Mouse (Mus musculus): ENCODE results near the gene Kcnk1.

The Kcnk1 gene

DNA sequence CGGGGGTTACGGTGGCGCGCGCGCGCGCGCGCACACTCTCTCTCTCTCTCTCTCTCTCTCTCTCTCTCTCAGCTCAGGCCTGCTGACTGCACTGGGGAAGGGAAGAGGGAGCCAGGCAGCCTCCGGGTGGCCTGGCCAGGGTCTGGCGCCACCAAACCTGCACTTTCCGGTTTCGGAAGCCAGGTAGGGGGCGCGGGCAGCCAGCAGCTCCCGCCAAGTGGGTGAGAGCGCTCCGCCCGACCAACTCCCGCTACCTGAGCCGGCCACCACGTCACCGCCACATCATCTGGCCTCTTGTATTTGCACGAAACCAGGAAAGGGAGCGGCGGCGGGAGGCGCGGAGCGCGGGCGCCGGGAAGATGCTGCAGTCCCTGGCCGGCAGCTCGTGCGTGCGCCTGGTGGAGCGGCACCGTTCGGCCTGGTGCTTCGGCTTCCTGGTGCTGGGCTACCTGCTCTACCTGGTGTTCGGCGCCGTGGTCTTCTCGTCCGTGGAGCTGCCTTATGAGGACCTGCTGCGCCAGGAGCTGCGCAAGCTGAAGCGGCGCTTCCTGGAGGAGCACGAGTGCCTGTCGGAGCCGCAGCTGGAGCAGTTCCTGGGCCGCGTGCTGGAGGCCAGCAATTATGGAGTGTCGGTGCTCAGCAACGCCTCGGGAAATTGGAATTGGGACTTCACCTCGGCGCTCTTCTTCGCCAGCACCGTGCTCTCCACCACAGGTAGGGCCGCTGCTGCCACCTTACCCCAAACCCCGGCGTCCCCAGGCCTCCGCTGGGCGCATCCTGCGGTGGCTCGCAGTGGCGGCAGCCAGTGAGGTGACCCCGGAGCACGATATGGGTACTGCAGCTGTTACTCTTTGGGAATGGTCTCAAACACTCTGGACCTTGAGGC is at the start of gene Kcnk1:
TSS of gene Kcnk1 (plus strand) at position 70 of the 886 bp plus-strand sequence.
- no peak for DNase-seq (ENCODE audit: low read depth, low spot score)

DNA sequence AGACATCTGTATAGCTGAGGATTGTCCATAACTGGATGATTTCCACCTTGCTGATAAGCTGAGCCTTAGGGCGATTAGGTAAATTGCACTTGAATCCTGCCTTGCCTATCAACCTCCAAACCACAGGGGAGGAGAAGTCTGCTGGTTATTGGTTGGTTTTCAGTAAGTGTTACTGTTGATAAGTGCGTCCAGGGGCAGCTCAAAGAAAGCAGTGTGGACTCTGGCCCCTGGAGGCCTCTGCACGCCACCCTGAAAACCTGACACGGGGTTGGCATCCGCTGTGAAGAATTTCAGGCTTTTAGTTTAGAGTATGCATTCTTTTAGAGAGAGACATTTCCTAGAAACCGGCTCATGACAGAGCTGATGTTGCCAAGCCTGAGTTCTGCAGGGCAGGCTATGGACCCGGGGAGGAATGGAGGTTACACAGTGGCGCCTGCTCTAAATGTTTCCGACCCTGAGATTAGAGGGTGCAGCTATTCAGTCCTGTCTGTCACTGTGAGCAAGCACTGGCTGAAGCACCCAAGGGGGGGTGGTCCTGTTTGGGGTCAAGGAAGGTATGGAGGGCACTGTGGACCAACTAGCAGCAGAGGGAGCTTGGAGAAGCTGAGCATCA is 46.2 kb upstream of the Kcnk1 start:
- no peak for DNase-seq (ENCODE audit: low read depth, low spot score)

DNA sequence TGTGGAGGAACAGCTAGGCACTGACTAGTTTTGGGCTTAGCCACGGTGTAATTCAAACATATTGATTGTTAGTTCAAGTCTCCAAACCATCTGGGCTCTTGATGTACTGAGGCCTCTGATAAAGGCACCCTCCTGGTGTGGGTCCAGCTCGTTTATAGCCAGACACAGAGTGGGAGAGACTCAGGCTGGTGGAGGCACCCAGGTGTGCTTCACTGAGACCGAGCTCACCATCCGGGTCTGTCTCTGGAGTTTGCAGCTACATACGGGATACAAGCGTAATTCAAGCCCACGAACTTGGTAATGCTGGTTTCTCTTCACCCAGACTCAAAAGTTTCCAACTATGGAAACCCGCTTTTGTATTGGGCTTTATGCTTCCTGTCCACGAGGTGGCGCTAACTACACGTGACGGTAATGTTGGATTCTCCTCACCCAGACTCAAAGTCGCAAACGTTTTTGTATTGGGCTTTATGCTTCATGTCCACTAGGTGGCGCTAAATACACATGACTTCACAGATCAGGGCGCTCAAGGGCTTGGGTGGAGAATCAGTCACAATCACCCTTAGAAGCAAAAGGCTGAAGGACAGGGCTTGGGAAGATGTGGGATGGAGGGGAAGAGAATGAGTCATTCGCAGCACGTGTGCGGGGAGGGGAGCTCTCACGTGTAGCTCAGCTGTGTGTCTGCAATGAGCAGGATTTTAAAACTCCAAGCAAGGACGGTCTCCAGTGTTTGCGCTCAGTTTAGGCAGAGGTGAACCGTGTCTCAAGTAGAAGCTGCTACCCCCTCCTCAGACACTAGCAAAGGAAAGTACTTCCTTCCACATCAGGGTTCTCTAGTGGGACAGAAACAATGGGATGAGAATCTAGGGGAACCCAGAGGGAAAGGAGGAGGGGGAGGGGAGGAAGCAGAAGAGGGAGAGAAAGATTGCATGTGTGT is 44.7 kb upstream of the Kcnk1 start:
- DNase-seq (ENCODE audit: low read depth, low spot score) = peak; percentile 49

DNA sequence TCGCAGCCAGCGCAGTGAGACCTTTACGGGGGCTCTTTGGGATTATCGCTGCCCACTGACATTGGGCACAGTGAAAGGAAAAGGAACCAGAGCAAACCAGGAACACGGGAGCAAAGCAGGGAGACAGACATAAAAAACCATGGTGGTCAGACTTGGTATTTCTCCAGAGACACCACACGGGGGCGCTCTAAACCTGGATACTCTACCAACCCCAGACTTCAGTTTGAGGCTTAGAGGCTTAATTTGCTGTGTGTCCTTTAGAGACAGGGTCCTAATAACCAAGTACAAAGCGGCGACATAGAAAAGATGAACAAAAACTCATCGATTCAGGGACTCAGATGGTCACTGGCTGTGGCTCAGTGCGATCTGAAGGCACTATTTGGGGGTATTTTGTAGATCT is 39.3 kb upstream of the Kcnk1 start:
- no peak for DNase-seq (ENCODE audit: low read depth, low spot score)

DNA sequence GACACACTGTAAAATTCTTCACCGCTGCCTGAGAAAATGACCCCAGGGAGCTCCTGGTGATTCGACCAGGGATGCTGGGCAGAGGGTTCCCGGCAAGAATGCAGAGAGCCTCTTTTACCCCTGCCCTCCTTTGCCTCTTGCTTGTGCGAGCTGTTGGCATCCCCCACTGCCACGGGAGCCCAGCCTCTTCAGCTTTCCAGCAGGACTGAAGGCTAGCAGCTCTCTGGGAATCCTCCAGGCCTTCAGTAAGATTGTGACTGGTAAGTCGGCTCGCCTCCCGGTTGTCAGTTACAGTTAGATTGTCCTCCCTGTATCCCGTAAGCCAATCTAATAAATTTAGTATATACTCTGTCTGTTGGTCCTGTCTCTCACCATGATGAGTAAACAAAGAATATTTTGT is 38.2 kb upstream of the Kcnk1 start:
- DNase-seq (ENCODE audit: low read depth, low spot score) = no peak

DNA sequence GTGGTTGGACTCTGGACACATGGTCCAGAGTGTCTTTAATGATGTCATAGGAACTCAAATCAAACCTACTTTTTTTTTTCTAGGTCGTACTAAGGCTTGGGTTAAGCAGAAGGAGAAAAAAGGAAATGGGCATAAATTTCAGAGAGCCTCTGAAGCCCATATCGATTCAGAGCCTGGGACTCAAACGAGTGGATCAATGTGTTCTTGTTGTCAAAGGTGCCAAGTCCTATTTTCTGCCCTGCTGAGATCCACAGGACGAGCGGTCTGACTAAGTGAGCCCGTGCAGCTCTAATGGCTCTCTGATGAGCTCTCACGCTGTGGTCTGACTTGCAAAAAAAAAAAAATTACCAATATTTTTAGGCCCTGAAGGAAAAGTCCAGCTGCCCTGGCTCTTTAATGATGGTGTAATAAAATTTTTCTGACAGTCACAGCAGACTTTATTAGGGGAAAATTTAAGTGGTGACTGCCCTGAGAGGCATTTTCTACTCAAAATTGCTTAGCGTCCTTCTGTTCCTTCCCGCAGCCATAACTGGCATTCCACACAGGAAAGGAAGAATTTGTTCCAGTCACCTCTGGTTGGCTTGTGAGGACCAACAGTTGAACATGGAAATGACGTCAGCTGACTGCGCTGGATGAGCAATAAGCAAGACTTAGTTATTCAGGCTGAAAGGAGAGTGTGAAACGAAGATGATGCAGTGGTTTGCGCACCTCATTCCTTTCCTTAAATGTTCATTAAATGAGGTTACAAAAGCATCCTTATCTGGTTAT is 37.6 kb upstream of the Kcnk1 start:
- no peak for DNase-seq (ENCODE audit: low read depth, low spot score)

DNA sequence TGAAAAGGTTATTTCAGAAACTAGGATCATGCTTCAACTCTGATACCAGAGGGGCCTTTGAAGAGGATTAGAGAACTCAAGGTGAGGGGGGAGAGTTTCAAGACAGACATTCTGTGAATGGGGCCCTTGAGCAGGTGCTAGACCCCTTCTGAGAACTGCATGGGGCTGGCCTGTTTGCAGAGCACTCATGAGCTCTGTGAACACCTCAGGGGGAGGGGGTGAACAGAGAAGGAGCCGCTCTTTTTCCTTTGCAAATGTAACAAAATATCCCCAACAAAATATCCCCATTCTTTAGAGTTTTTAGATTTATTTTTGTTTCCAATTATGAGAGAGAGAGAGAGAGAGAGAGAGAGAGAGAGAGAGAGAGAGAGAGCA is 37.0 kb upstream of the Kcnk1 start:
- DNase-seq (ENCODE audit: low read depth, low spot score) = no peak

DNA sequence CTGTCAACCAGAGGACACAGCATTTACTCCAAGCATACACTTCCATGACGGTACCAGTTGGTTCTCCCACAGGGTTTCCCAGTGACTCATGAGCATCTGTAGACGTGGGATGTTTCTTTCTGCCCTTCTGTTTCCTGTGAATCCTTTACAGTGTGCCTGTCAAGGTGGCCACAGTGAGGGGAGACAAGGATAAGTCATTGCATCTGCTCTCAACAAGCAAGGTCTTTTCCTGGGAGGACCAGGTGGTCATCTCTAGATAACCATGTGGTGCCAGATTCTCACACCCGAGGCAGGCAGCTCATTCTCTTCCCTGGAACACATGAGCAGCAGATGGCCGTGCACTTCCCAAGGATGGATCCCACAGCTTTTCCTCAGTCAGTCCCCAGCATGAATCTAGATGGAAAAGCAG is 35.6 kb upstream of the Kcnk1 start:
- no peak for DNase-seq (ENCODE audit: low read depth, low spot score)

DNA sequence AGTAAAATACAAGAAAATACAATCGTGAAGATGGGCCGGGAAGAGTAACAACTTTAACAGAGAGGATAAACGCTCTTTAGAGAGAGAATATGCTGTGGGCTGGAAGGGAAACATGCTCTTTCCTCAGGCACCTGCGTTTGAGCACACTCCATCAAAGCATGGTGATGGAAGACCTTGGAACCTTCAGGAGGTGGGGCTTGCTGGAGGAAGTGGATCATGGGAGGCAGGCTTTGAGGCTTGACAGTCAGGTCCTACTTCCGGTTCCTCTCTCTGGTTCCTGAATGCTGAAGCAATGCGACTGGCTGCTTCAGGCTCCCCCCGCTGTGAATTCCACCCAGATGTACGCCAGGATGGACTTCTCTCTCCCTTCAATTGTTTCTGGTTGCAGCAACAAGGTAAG is 34.9 kb upstream of the Kcnk1 start:
- DNase-seq (ENCODE audit: low read depth, low spot score) = no peak

DNA sequence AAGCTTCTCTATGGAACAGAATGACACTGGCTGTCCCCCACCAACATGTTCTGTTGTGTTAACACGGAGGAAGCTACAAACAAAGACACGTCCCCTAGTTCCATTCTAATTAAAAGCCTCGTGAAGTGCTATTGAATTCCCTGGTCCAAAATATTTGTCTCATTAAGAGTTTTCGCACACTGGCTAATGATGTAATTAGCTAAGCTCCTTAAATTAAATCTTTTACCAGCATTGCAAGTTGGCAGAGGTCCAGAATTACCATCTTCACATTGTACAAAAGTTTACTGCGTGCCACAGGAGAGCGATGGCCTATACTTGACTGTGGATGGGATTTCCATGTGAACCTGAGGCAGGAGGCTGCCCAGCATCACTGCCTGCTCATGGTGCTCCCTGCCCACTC is 33.2 kb upstream of the Kcnk1 start:
- no peak for DNase-seq (ENCODE audit: low read depth, low spot score)

DNA sequence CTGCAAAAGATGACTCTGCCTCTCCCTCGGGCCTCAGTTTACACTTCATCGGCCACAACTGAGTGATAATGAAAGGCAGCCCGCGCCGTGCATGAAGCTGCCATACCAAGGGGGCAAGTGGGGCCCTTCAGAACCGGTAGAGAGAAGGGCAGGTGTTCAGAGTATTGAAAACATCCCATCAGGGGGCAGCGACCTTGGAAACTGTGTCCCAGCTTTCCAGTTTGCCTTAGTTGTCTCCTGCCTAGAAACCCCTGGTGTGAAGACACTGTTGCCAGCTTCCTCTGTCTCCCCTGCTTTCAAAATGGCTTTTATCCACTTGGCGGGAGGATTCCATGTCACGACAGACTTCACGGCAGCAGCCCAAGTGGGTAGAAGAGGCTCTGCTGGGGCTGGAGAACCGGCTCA is 31.2 kb upstream of the Kcnk1 start:
- no peak for DNase-seq (ENCODE audit: low read depth, low spot score)

DNA sequence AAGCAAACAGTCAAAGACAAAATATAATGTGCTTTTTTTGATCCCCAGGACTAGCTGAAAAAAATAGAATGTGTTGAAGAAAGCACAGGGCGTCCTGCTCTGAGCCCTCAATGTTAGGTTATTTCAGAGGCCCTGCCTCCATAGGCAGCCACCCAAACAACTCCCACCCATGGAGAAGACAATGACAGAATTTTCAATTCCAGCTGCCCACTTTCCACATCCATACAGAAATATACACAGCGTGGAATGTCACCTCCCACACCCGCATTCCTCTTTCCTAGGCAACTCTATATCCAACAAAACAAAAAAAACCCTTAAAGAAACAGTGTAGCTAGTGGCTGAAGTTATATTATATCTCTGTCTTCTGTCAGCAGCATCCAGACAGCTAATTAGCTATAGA is 23.6 kb upstream of the Kcnk1 start:
- DNase-seq (ENCODE audit: low read depth, low spot score) = no peak

DNA sequence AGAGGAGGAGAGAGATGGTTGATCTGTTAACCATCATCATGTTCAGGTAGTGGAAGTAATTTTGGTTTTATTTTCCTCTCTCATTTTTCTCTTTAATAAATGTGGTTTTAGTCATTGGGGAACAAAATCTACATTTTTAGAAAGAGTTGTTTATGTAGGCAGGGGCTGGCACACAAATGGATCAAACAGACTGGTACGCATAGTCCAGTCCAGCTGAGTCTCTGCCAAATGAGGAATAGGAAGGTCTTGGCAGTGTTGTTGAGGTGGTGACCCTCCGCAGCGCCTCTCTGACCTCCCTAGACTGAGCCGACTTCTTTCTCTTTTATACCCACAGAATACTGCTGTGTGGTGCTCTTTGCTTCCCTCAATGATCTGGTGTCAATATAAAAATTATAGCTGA is 19.0 kb upstream of the Kcnk1 start:
- DNase-seq (ENCODE audit: low read depth, low spot score) = no peak

DNA sequence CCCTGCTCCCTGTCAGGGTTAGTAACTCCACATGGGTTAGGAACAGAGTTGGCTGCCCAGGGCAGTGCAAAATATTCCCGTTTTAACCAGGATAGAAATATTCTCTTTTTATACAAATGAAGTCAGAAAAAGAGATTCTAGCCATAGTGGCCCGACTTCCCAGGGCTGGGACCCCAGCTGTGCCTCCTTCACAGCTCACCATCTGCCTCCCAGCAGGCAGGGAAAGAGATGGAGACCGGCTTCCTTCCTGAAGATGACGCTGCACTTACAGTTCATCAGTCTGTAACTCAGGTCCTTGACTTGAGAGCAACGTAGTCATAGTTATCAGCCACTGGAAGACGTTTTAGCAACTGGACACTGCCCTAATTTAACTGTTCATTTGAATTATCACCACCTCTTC is 14.1 kb upstream of the Kcnk1 start:
- no peak for DNase-seq (ENCODE audit: low read depth, low spot score)

DNA sequence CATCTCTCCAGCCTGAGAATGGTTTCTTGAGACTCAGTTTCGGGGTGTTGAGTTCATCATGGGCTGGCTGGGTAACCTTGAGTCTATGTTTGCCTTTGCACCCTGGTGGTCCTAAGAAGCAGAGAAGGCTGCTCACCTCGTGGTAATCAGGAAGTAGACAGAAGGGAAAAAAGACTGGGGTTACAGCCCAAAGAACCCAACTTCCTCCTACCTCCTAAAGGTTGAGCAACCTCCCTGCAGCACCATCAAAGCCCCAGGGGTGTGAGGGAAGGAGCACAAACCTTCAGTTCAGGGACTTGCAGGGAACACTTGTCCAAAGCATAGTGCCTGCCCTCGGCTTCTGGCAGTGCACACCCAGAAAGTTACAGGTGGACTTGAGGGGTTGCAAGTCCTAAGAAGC is 11.5 kb upstream of the Kcnk1 start:
- DNase-seq (ENCODE audit: low read depth, low spot score) = no peak

DNA sequence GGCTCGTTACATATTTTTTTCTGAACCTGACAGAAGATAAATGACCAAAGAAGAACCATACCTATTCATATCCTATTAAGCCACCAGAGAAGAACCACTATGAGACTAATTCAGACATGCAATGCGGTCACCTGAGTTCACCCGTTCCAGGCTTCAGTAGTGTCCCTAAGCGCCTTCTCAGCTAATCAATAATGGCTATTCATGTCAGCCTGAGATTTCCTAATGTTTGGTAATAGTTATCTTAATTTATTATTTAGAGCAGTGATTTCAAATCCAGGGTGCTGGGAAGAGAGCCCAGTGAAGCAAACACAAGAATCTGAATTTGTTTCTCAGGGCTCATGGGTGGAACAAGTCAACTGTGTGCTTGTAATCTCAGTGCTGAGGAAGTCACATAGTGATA is 10.8 kb upstream of the Kcnk1 start:
- no peak for DNase-seq (ENCODE audit: low read depth, low spot score)

DNA sequence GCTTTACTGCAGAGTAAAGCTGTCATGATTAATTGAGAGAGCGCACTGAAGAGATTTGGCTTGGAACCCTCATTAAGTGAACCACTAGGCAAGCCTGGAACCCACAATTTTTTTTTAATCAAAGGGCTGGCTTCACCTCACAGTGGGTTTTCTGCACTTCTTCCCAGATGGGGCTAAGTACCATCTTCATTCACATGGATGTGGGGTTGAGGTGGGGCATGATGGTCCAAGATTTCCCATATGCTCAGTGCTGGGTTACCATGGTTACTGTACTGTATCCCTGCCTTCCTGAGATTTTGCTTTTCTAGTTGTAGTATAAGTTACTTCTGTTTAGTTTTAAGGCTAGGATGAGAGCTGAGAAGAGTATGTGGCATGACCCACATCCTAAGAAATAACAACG is 9.6 kb upstream of the Kcnk1 start:
- no peak for DNase-seq (ENCODE audit: low read depth, low spot score)

DNA sequence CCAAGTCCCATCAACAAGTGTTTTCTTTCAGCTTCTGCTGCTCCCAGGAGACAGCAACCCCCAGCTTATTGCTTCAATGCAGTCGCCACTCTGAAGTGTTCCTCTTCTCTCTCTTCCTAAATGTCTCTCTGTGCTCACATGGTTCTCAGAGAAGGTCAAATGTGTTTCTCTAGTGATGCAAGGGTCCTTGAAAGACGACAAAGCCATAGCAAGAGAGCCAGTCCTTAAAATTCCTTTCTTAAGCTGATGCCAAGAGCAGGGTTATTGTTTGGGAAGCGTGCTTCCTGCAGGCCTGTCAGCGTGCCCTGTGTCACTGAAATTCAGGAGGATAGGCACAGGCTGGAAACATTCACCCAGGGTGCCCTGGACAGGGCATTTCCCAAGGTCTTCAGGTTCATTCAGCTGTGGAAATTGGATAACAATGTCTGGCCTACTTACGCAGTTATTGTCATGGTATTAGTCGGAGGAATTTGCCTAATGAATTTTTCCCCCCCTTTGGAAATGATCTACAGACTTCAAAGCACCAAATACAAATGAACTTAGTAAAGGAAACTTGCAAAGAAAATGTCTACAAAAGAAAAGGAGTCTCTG is 7.9 kb upstream of the Kcnk1 start:
- no peak for DNase-seq (ENCODE audit: low read depth, low spot score)

DNA sequence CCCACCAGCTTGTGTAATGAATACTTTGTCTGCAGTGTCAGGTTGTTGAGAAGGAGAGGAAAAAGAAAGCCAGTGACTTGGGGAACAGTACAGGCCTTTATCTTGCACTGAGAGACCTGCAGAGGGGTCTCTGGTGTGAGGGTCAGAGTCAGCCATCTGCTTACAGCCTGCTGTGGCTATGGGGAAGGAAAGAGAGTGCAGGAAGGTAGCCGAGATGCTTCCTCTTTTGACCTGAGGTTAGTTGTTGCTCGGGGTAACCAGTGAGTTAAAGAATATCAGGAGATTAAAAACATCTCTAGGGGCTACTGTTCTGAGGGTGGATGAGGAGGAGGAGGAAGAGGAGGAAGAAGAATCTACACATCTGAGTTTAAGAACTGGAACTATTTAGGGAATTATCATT is 7.0 kb upstream of the Kcnk1 start:
- DNase-seq (ENCODE audit: low read depth, low spot score) = no peak

DNA sequence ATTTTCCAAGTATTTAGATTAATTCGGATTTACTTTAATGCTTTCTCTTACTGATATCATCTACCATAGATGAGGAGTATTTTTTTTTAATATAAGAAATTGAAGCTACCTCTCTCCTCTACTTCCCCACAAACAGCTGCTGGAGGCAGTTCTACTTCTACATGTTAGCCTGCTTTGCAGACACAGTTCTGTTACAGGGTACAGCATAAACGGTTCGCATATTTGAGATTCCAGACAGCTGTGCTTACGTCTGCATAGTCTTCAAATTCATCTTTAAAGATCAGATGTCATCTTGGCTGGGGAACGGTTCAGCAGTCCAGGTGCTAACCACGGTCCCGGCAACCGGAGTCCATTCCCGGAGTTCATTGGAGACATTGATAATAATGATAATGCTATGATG is 1.3 kb upstream of the Kcnk1 start:
- DNase-seq (ENCODE audit: low read depth, low spot score) = no peak

All from c-Kit-negative CD71-positive TER-119-positive erythroid progenitor cells, embryonic 14.5 days (primary cell).